Mouse (Mus musculus) forebrain, embryonic 11.5 days (tissue): ENCODE measurements around the gene Olfr223. TPM values are rescaled to one million over a fixed set of nuclear protein-coding genes. Genes with fewer than 3 reads are reported as not detected.
"Not testable (repeated sequence)": the region's sequence is repeated elsewhere in the genome, so short reads cannot be mapped to it uniquely, and the experiment has no call there.

Source experiments
- ATAC-seq: fragments of 200-750 bp; cut with Nextera tagmentation; replicated peaks from 2 replicates; pipeline ENCODE4 v1.8.0; 2017; ENCODE audit warnings: moderate TSS enrichment; ENCODE audit not compliant: low FRiP score
- DNase-seq: peaks from one replicate; pipeline ENCODE4 v3.0.0-alpha.2; 2017; ENCODE audit warnings: low spot score
- H3K27ac ChIP-seq: fragments of 300-500 bp; sonication (generic); 2 replicates; pipeline ENCODE4 v1.5.1; 2014; ENCODE audit warnings: low read depth, low read length
- H3K27me3 ChIP-seq: fragments of 300-500 bp; sonication (generic); 2 replicates; pipeline ENCODE4 v1.6.1; 2014; ENCODE audit warnings: mild to moderate bottlenecking, low read length, mixed read lengths; ENCODE audit not compliant: control insufficient read depth, insufficient read depth
- H3K36me3 ChIP-seq: fragments of 300-500 bp; sonication (generic); 2 replicates; pipeline ENCODE4 v1.6.1; 2014; ENCODE audit warnings: mild to moderate bottlenecking, low read length, moderate library complexity, mixed read lengths; ENCODE audit not compliant: control insufficient read depth, insufficient read depth
- H3K4me1 ChIP-seq: fragments of 300-500 bp; sonication (generic); replicated peaks from 2 replicates; pipeline ENCODE4 v1.6.1; 2014; ENCODE audit warnings: low read length, mixed read lengths; ENCODE audit not compliant: control insufficient read depth, insufficient read depth
- H3K4me2 ChIP-seq: fragments of 300-500 bp; sonication (generic); 2 replicates; pipeline ENCODE4 v1.6.1; 2014; ENCODE audit warnings: low read depth, mild to moderate bottlenecking, low read length, moderate library complexity, mixed read lengths; ENCODE audit not compliant: severe bottlenecking
- H3K4me3 ChIP-seq: fragments of 300-500 bp; sonication (generic); 2 replicates; pipeline ENCODE4 v1.5.1; 2014; ENCODE audit warnings: low read depth, low read length
- H3K9ac ChIP-seq: fragments of 300-500 bp; sonication (generic); 2 replicates; pipeline ENCODE4 v1.6.1; 2014; ENCODE audit warnings: low read length
- H3K9me3 ChIP-seq: fragments of 300-500 bp; sonication (generic); 2 replicates; pipeline ENCODE4 v1.6.1; 2016; ENCODE audit warnings: low read length, mixed read lengths; ENCODE audit not compliant: control insufficient read depth
- WGBS: fragments of 180-500 bp; shearing (Covaris S2); extraction: QIAGEN DNeasy Blood & Tissue Kit; methylation state at CpG from one replicate; pipeline ENCODE4 v1.1.7; 2014; 5-methylcytosine and 5-hydroxymethylcytosine counted together
- polyA plus RNA-seq: library from polyadenylated mRNA; unstranded; fragments of >200 nt; fragmentation: Nextera tagmentation; extraction: Ambion mirVana; gene quantifications from 2 replicates; pipeline ENCODE4 v1.2.1, GENCODE M21; 2014

Olfr223 gene
- polyA plus RNA-seq, 1 experiment from 2014 or later: not detected

DNA sequence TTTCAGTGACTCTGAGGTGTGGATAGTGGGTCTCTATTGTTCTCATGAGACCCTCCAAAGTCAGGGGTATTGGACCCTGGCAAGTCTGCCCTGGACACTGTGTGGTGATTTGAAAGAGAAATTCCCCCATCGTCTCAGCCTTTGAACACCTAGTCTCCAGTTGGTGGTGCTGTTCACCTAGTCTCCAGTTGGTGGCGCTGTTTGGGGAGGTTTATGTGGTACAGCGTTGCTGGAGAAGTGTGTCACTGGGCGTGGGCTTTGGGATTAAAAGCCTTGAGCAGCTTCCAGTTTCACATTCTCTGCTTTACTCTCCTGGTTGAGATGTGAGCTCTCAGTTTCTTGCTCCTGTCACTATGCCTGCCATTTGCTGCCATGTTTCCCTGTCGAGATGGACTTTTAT lies 39.9 kb upstream of the Olfr223 start:
- Histone ChIP-seq H3K4me3 (no peak overlapping the region), H3K36me3 (no peaks in the 10 kb centered on the region), H3K9me3 (no peaks in the 10 kb centered on the region), H3K27ac (no peak overlapping the region), H3K9ac (no peak overlapping the region), H3K4me1 (no peaks in the 10 kb centered on the region), H3K4me2 (no peak overlapping the region), H3K27me3 (no peaks in the 10 kb centered on the region)
- DNase-seq (peak; percentile 78), ATAC-seq (no peak)
- 18% methylated on average over 5 of the region's 5 CpGs for WGBS

DNA sequence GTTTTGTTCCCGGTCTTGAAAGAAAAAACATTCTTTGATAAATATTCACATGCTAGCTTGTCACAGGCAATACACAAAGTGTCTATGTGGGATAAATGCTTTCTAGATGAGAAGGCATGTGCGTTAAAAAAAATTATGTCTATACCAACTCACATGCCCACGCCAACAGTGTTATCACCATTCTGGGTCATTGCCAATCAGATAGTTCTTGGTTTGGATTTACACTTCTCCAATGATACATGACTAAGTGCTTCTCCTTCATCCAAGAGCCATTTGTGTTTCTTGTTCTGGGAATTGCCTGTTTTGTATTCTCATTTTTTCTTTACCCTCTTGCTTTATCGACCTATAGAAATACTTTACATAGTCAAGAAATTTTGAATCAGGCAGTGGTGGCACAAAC lies 38.9 kb upstream of the Olfr223 start:
- DNase-seq (no peak), ATAC-seq (no peak)
- Histone ChIP-seq H3K36me3 (no peaks in the 10 kb centered on the region), H3K27me3 (no peaks in the 10 kb centered on the region), H3K27ac (no peak overlapping the region), H3K4me2 (no peak overlapping the region), H3K4me1 (no peaks in the 10 kb centered on the region), H3K9me3 (no peaks in the 10 kb centered on the region), H3K4me3 (no peak overlapping the region), H3K9ac (no peak overlapping the region)
- 86% methylated on average over 4 of the region's 4 CpGs for WGBS

DNA sequence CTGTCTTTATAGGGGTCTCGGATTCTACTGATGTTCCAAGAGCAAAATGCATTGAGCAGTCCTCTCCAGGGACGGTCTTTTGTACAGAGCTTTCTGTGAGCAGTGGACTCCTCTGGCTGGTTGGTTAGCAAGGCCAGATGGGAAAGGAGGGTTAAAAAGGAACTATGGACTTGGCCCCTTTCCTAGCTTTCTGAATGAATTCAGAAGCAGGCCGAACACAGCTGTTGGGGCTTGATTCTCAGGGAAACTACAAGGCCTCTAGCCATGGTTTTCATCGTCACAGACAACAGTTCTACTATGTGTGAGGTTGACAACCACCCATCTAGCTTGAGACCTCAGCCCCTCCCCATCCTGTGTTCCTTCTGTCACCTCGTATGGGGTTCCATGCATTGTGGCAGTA lies 36.8 kb upstream of the Olfr223 start:
- Histone ChIP-seq H3K9me3 (no peaks in the 10 kb centered on the region), H3K4me2 (no peak overlapping the region), H3K27ac (no peak overlapping the region), H3K4me3 (no peak overlapping the region), H3K9ac (no peak overlapping the region), H3K36me3 (no peaks in the 10 kb centered on the region), H3K4me1 (no peaks in the 10 kb centered on the region), H3K27me3 (no peaks in the 10 kb centered on the region)
- WGBS: 90% methylated on average over 5 of the region's 5 CpGs
- ATAC-seq (no peak), DNase-seq (no peak)

DNA sequence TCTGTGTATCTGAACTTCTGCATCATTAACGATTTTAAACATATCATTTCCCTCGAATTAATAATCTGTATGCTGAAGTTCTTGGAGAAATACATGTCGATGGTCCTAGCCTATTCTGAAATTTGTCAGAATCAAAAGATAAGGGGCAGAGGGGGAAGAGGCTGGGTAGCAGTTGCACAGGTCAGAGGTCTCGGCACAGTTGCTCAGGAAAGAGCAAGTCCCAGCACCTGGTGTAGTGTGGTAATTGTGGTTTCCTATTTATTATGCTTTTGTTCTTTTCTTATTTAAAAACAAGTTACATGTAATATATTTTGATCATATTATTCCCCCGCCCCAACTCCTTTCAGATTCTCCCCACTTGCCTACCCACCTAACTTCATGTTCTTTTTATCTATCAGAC lies 35.1 kb upstream of the Olfr223 start:
- 78% methylated on average over 5 of the region's 5 CpGs for WGBS
- Histone ChIP-seq H3K4me3 (no peak overlapping the region), H3K4me1 (no peaks in the 10 kb centered on the region), H3K9ac (no peak overlapping the region), H3K4me2 (no peak overlapping the region), H3K27ac (no peak overlapping the region), H3K36me3 (no peaks in the 10 kb centered on the region), H3K9me3 (no peaks in the 10 kb centered on the region), H3K27me3 (no peaks in the 10 kb centered on the region)
- ATAC-seq: no peak
- no peak for DNase-seq

DNA sequence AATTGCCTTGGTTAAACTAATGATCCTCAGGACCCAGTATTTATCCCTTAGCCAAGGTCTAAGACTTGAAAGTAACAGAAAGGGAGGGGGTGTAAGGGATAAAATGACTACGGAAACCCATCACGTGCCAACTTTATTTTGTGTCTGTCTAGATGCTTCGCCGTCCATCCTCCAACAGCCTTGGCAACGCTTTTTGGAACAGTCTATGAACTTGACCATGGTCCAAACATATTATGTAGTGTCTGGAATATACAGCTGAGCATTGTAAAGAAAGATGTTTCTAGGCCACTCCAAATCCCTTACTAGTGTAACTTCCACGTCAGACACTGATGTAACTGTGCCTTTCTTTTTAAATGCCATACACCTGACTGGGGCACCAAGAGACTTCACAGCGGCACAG lies 33.1 kb upstream of the Olfr223 start:
- Histone ChIP-seq H3K27me3 (no peaks in the 10 kb centered on the region), H3K9ac (no peak overlapping the region), H3K27ac (no peak overlapping the region), H3K4me3 (no peak overlapping the region), H3K9me3 (no peaks in the 10 kb centered on the region), H3K4me1 (no peaks in the 10 kb centered on the region), H3K4me2 (no peak overlapping the region), H3K36me3 (no peaks in the 10 kb centered on the region)
- DNase-seq: no peak
- no peak for ATAC-seq
- WGBS: 91% methylated on average over 7 of the region's 7 CpGs

DNA sequence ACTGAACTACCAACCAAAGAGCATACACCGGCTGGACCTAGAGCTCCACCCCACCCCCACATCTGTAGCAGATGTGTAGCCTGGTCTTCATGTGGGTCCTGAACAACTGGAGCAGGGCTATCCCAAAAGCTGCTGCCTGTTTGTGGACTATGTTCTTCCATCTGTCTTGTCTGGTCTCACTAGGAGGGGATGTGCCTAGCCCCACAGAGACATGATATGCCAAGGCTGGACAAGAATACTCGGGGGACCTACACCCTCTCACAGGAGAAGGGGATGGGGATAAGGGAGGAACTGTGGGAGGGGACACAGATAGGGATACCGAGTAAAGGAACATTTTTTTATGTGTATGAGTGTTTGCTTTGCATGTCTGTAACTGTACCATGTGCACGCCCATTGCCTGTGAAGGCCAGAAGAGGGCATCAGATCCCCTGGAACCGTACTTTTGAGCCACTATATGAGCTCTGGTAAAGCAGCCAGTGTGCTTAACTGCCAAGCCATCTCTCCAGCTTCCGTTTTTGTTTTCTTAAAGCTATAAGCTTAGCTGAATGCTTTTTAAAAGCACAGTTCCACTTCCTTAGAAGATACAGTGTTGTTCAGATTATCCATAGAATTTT lies 31.0 kb upstream of the Olfr223 start:
- DNase-seq: peak; percentile 57
- Histone ChIP-seq H3K4me1 (no peaks in the 10 kb centered on the region), H3K9me3 (no peaks in the 10 kb centered on the region), H3K4me3 (no peak overlapping the region), H3K27ac (no peak overlapping the region), H3K27me3 (no peaks in the 10 kb centered on the region), H3K9ac (no peak overlapping the region), H3K36me3 (no peaks in the 10 kb centered on the region), H3K4me2 (no peak overlapping the region)
- ATAC-seq: no peak
- WGBS: 42% methylated on average over 6 of the region's 6 CpGs

DNA sequence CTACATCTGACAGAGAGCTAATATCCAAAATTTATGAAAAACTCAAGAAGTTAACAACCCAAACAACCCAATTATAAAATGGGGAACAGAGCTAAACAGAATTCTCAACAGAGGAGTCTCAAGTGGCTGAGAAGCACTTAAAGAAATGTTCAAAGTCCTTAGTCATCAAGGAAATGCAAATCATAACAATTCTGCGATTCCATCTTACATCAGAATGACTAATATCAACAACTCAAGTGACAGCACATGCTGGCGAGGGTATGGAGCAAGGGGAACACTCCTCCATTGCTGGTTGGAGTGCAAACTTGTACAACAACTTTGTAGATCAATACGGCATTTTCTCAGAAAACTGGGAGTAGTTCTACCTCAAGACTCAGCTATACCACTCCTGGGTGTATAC lies 29.1 kb upstream of the Olfr223 start:
- Histone ChIP-seq H3K4me3 (no peak overlapping the region), H3K9me3 (no peaks in the 10 kb centered on the region), H3K36me3 (no peaks in the 10 kb centered on the region), H3K4me2 (no peak overlapping the region), H3K4me1 (no peaks in the 10 kb centered on the region), H3K27me3 (no peaks in the 10 kb centered on the region), H3K9ac (no peak overlapping the region), H3K27ac (no peak overlapping the region)
- ATAC-seq (no peak), DNase-seq (no peak)
- WGBS: 78% methylated on average over 3 of the region's 3 CpGs

DNA sequence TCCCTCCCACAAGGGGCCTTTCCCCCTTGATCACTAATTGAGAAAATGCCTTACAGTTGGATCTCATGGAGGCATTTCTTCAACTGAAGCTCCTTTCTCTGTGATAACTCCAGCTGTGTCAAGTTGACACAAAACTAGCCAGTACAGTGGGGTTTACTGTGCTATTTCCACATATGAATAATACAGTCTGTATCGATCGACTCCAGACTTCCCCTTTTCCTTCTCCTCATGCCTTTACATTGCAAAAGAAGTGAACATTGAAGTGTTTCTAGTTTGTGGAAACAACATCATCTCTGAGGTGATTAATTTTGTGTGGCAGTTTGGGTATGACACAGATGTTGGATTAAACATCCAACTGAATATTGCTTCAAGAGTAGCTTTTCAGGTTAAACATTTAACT lies 23.9 kb upstream of the Olfr223 start:
- WGBS: 96% methylated on average over 2 of the region's 2 CpGs
- not testable (repeated sequence) for H3K36me3 ChIP-seq, H3K27me3 ChIP-seq, H3K4me1 ChIP-seq, H3K4me2 ChIP-seq, ATAC-seq, DNase-seq, H3K9me3 ChIP-seq, H3K9ac ChIP-seq, H3K27ac ChIP-seq, H3K4me3 ChIP-seq

DNA sequence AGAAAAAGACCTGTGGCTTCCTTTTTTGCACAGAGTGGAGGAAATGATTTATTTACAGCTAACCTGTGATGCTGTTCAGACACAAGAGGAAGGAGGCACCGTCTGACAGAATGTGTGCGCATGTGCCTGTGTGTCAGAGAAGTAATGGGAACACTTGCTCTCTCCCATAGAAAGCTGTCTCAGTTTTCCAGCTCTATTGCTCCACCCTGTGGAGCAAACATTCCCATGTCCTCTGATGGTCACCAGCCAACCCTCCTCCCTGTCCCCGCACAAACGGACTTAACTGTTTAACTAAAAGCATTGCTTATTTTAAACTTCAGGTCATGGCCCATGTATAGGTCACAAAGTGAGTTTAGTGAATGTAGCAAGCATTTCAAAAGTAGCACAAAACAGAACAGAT lies 21.0 kb upstream of the Olfr223 start:
- Histone ChIP-seq H3K27me3 (no peaks in the 10 kb centered on the region), H3K4me1 (no peaks in the 10 kb centered on the region), H3K4me2 (no peak overlapping the region), H3K9me3 (no peaks in the 10 kb centered on the region), H3K36me3 (no peaks in the 10 kb centered on the region), H3K9ac (no peak overlapping the region), H3K27ac (no peak overlapping the region), H3K4me3 (no peak overlapping the region)
- ATAC-seq: no peak
- DNase-seq: no peak
- WGBS: 63% methylated on average over 4 of the region's 4 CpGs
